Mouse (Mus musculus) spleen, postnatal 14 days (tissue): ENCODE measurements around the gene C8a.

Experiments
- DNase-seq, 2 experiments: peaks; one replicate each; pipeline ENCODE4 v3.0.0; 2021 to 2022; ENCODE audit warnings: low spot score in 2 of 2

C8a gene

GRCm38 (mm10) chr4:104876323-104876722 is at the start of gene C8a:
Gene C8a (minus strand): TSS chr4:104876398.
- no peak for DNase-seq

- DNase-seq, result no peak
Measured at GRCm38 (mm10) chr4:104925383-104925782, 49.2 kb upstream of the C8a start.

GRCm38 (mm10) chr4:104918017-104918416 is 41.8 kb upstream of the C8a start:
- DNase-seq, result no peak

GRCm38 (mm10) chr4:104914711-104915247 is 38.6 kb upstream of the C8a start:
- no peak for DNase-seq

- no peak for DNase-seq
Measured at GRCm38 (mm10) chr4:104913291-104914129, 37.3 kb upstream of the C8a start, which contains the start of gene Fyb2. Gene Fyb2 (plus strand): TSS chr4:104913456.

GRCm38 (mm10) chr4:104911685-104912084 is 35.5 kb upstream of the C8a start:
- peak in 1 of 2 experiments; percentile 40 for DNase-seq

GRCm38 (mm10) chr4:104905049-104905448 is 28.9 kb upstream of the C8a start:
- DNase-seq, result no peak

- no peak for DNase-seq
Measured at GRCm38 (mm10) chr4:104902836-104903235, 26.6 kb upstream of the C8a start.

- peak in 1 of 2 experiments; percentile 9 for DNase-seq
Measured at GRCm38 (mm10) chr4:104894004-104894734, 18.0 kb upstream of the C8a start.

GRCm38 (mm10) chr4:104893588-104893987 is 17.4 kb upstream of the C8a start:
- DNase-seq, result no peak

- DNase-seq, result no peak
Measured at GRCm38 (mm10) chr4:104891708-104892107, 15.5 kb upstream of the C8a start.

- DNase-seq, result no peak
Measured at GRCm38 (mm10) chr4:104888499-104889262, 12.5 kb upstream of the C8a start.

- DNase-seq, result no peak
Measured at GRCm38 (mm10) chr4:104887486-104887885, 11.3 kb upstream of the C8a start.

- DNase-seq, result no peak
Measured at GRCm38 (mm10) chr4:104875832-104876231, 366 bp downstream of the C8a start.

GRCm38 (mm10) chr4:104870196-104870595 is 6.0 kb downstream of the C8a start:
- no peak for DNase-seq

- no peak for DNase-seq
Measured at GRCm38 (mm10) chr4:104869581-104869980, 6.6 kb downstream of the C8a start.

- DNase-seq, result no peak
Measured at GRCm38 (mm10) chr4:104864397-104864796, 11.8 kb downstream of the C8a start.

GRCm38 (mm10) chr4:104861241-104861640 is 15.0 kb downstream of the C8a start:
- no peak for DNase-seq

GRCm38 (mm10) chr4:104857823-104858222 is 18.4 kb downstream of the C8a start:
- no peak for DNase-seq

- no peak for DNase-seq
Measured at GRCm38 (mm10) chr4:104857029-104857428, 19.2 kb downstream of the C8a start, which contains the start of gene Gm17662. Gene Gm17662 (plus strand): TSS chr4:104857329.

GRCm38 (mm10) chr4:104855216-104855615 is 21.0 kb downstream of the C8a start:
- DNase-seq, result no peak

- DNase-seq, result no peak
Measured at GRCm38 (mm10) chr4:104843546-104843945, 32.7 kb downstream of the C8a start.
